Mouse (Mus musculus) neural tube, embryonic 13.5 days (tissue): ENCODE results near the gene Pax4. TPM values are rescaled to one million over a fixed set of nuclear protein-coding genes. Genes with fewer than 3 reads are reported as not detected.

Experiments
- ATAC-seq: fragments of 200-750 bp; cut with Nextera tagmentation; 2 replicates; pipeline ENCODE4 v1.8.0; 2017; ENCODE audit warnings: low read depth, mild to moderate bottlenecking, moderate TSS enrichment, moderate library complexity
- H3K27ac ChIP-seq: fragments of 300-500 bp; sonication (generic); replicated peaks from 2 replicates; pipeline ENCODE4 v1.5.1; 2015; ENCODE audit warnings: moderate library complexity, mild to moderate bottlenecking, inconsistent platforms
- H3K27me3 ChIP-seq: fragments of 300-500 bp; sonication (generic); 2 replicates; pipeline ENCODE4 v1.6.1; 2015; ENCODE audit warnings: mild to moderate bottlenecking, inconsistent platforms
- H3K36me3 ChIP-seq: fragments of 300-500 bp; sonication (generic); 2 replicates; pipeline ENCODE4 v1.6.1; 2015; ENCODE audit warnings: mild to moderate bottlenecking, inconsistent platforms
- H3K4me1 ChIP-seq: fragments of 300-500 bp; sonication (generic); replicated peaks from 2 replicates; pipeline ENCODE4 v1.6.1; 2015; ENCODE audit warnings: inconsistent platforms
- H3K4me2 ChIP-seq: fragments of 300-500 bp; sonication (generic); 2 replicates; pipeline ENCODE4 v1.6.1; 2015; ENCODE audit warnings: inconsistent platforms, mild to moderate bottlenecking, moderate library complexity
- H3K4me3 ChIP-seq: fragments of 300-500 bp; sonication (generic); 2 replicates; pipeline ENCODE4 v1.5.1; 2015; ENCODE audit warnings: mild to moderate bottlenecking, inconsistent platforms
- H3K9ac ChIP-seq: fragments of 300-500 bp; sonication (generic); 2 replicates; pipeline ENCODE4 v1.6.1; 2015; ENCODE audit warnings: moderate library complexity, mild to moderate bottlenecking, inconsistent platforms
- H3K9me3 ChIP-seq: fragments of 300-500 bp; sonication (generic); 2 replicates; pipeline ENCODE4 v1.6.1; 2016; ENCODE audit warnings: inconsistent platforms
- WGBS: fragments of 180-500 bp; shearing (Covaris S2); methylation state at CpG from one replicate; pipeline ENCODE4 v1.1.7; 2015; 5-methylcytosine and 5-hydroxymethylcytosine counted together
- polyA plus RNA-seq: library from polyadenylated mRNA; unstranded; fragments of >200 nt; fragmentation: Nextera tagmentation; extraction: Ambion mirVana; gene quantifications from 2 replicates; pipeline ENCODE4 v1.2.1, GENCODE M21; 2015

Pax4 gene
- polyA plus RNA-seq, 1 experiment from 2014 or later: not detected

GRCm38 (mm10) chr6:28430795-28431537 lies 18.2 kb downstream of the Pax4 start:
- H3K9me3 ChIP-seq: no peaks in the 10 kb centered on the region
- H3K27me3 ChIP-seq: no peaks in the 10 kb centered on the region
- no peak overlapping the region for H3K27ac ChIP-seq
- 0 out of 2 replicates have a peak, but pooled peaks cover 3% of the 10 kb centered on the region for H3K4me1 ChIP-seq
- peaks cover 23% of the 10 kb centered on the region for H3K36me3 ChIP-seq
- H3K4me3 ChIP-seq: no peak overlapping the region
- 84% methylated on average over 10 of the region's 10 CpGs for WGBS
- no peak overlapping the region for H3K4me2 ChIP-seq
- H3K9ac ChIP-seq: no peak overlapping the region
- no peak for ATAC-seq

- Histone ChIP-seq H3K27ac (no peak overlapping the region), H3K4me2 (no peak overlapping the region), H3K27me3 (no peaks in the 10 kb centered on the region), H3K9me3 (no peaks in the 10 kb centered on the region), H3K4me1 (peaks cover 14% of the 10 kb centered on the region), H3K36me3 (peaks cover 30% of the 10 kb centered on the region), H3K4me3 (no peak overlapping the region), H3K9ac (no peak overlapping the region)
- no peak for ATAC-seq
- 88% methylated on average over 11 of the region's 11 CpGs for WGBS
Observed at GRCm38 (mm10) chr6:28429870-28430269, 19.3 kb downstream of the Pax4 start.

- H3K27ac ChIP-seq: no peak within 1 kb of the TSS
- no peak within 1 kb of the TSS for H3K9ac ChIP-seq
- no peaks in the 10 kb centered on the region for H3K9me3 ChIP-seq
- H3K36me3 ChIP-seq: peaks cover 30% of the 10 kb centered on the region
- peaks cover 22% of the 10 kb centered on the region for H3K4me1 ChIP-seq
- 86% methylated on average over 3 of the region's 3 CpGs for WGBS
- no peak within 1 kb of the TSS for H3K4me3 ChIP-seq
- H3K27me3 ChIP-seq: no peaks in the 10 kb centered on the region
- no peak within 1 kb of the TSS for H3K4me2 ChIP-seq
- ATAC-seq: no peak
Observed at GRCm38 (mm10) chr6:28428290-28428689, 20.9 kb downstream of the Pax4 start, which contains the start of gene Gcc1. Gcc1 (minus strand) TSS chr6:28428390.

- no peak within 1 kb of the TSS for H3K9ac ChIP-seq
- WGBS: 75% methylated on average over 3 of the region's 3 CpGs
- H3K4me2 ChIP-seq: no peak within 1 kb of the TSS
- H3K4me3 ChIP-seq: no peak within 1 kb of the TSS
- H3K36me3 ChIP-seq: peaks cover 30% of the 10 kb centered on the region
- ATAC-seq: no peak
- H3K27me3 ChIP-seq: no peaks in the 10 kb centered on the region
- H3K9me3 ChIP-seq: no peaks in the 10 kb centered on the region
- H3K27ac ChIP-seq: no peak within 1 kb of the TSS
- H3K4me1 ChIP-seq: peaks cover 24% of the 10 kb centered on the region
Observed at GRCm38 (mm10) chr6:28427096-28427839, 21.9 kb downstream of the Pax4 start, which contains the start of gene Fscn3. Fscn3 (plus strand) TSS chr6:28427789.

- peaks cover 42% of the 10 kb centered on the region for H3K4me1 ChIP-seq
- 93% methylated on average over 6 of the region's 6 CpGs for WGBS
- H3K9me3 ChIP-seq: no peaks in the 10 kb centered on the region
- no peak for ATAC-seq
- 0 out of 2 replicates have a peak overlapping the region, but pooled peaks have one; percentile 90 for H3K9ac ChIP-seq
- H3K27ac ChIP-seq: no peak overlapping the region
- peaks cover 30% of the 10 kb centered on the region for H3K36me3 ChIP-seq
- no peaks in the 10 kb centered on the region for H3K27me3 ChIP-seq
- H3K4me3 ChIP-seq: peak overlapping the region; percentile 82
- peak overlapping the region; percentile 63; the same call in 1 of the 2 replicates for H3K4me2 ChIP-seq
Observed at GRCm38 (mm10) chr6:28425019-28425418, 24.1 kb downstream of the Pax4 start.

GRCm38 (mm10) chr6:28423767-28424695 lies 25.1 kb downstream of the Pax4 start:
- H3K27ac ChIP-seq: peak overlapping the region; percentile 83
- H3K4me3 ChIP-seq: peak overlapping the region; percentile 82
- H3K27me3 ChIP-seq: no peaks in the 10 kb centered on the region
- H3K9me3 ChIP-seq: no peaks in the 10 kb centered on the region
- H3K4me1 ChIP-seq: peaks cover 51% of the 10 kb centered on the region
- H3K4me2 ChIP-seq: peak overlapping the region; percentile 63
- peak overlapping the region; percentile 90 for H3K9ac ChIP-seq
- peak; percentile 55 for ATAC-seq
- WGBS: 11% methylated on average over 43 of the region's 46 CpGs
- peaks cover 33% of the 10 kb centered on the region for H3K36me3 ChIP-seq

GRCm38 (mm10) chr6:28423313-28423712 lies 25.8 kb downstream of the Pax4 start, which contains the start of gene Arf5:
Arf5 (plus strand) TSS chr6:28423560.
- ATAC-seq: peak; percentile 84
- under 1% methylated on average over 33 of the region's 42 CpGs for WGBS
- peaks cover 55% of the 10 kb centered on the region for H3K4me1 ChIP-seq

GRCm38 (mm10) chr6:28422651-28423290 lies 26.4 kb downstream of the Pax4 start:
- peak; percentile 2 for ATAC-seq
- Histone ChIP-seq H3K27me3 (no peaks in the 10 kb centered on the region), H3K36me3 (peaks cover 40% of the 10 kb centered on the region), H3K4me3 (peak overlapping the region; percentile 82), H3K4me2 (peak overlapping the region; percentile 63), H3K9ac (no peak overlapping the region), H3K9me3 (no peaks in the 10 kb centered on the region), H3K27ac (peak overlapping the region; percentile 35; the same call in 1 of the 2 replicates), H3K4me1 (peaks cover 55% of the 10 kb centered on the region)
- 71% methylated on average over 15 of the region's 15 CpGs for WGBS

More at GRCm38 (mm10) chr6:28423313-28423712, 25.8 kb downstream of the Pax4 start, which contains the start of gene Arf5:
- H3K4me2 ChIP-seq: peak within 1 kb of the TSS; percentile 63
- H3K9me3 ChIP-seq: no peaks in the 10 kb centered on the region
- peak within 1 kb of the TSS; percentile 82 for H3K4me3 ChIP-seq
- peak within 1 kb of the TSS; percentile 90 for H3K9ac ChIP-seq
- no peaks in the 10 kb centered on the region for H3K27me3 ChIP-seq
- peak within 1 kb of the TSS; percentile 83 for H3K27ac ChIP-seq
- peaks cover 40% of the 10 kb centered on the region for H3K36me3 ChIP-seq

GRCm38 (mm10) chr6:28421469-28422000 lies 27.6 kb downstream of the Pax4 start:
- WGBS: 0% methylated on average over 27 of the region's 27 CpGs
- Histone ChIP-seq H3K27me3 (no peaks in the 10 kb centered on the region), H3K36me3 (peaks cover 41% of the 10 kb centered on the region), H3K4me2 (peak overlapping the region; percentile 99), H3K9ac (peak overlapping the region; percentile 88), H3K27ac (peak overlapping the region; percentile 57), H3K4me1 (peaks cover 64% of the 10 kb centered on the region), H3K4me3 (peak overlapping the region; percentile 95), H3K9me3 (no peaks in the 10 kb centered on the region)
- ATAC-seq: peak; percentile 85

- Histone ChIP-seq H3K9me3 (no peaks in the 10 kb centered on the region), H3K36me3 (peaks cover 41% of the 10 kb centered on the region), H3K4me2 (peak overlapping the region; percentile 99), H3K27ac (no peak overlapping the region), H3K4me3 (peak overlapping the region; percentile 95), H3K9ac (peak overlapping the region; percentile 88), H3K27me3 (no peaks in the 10 kb centered on the region), H3K4me1 (peaks cover 60% of the 10 kb centered on the region)
- 28% methylated on average over 13 of the region's 13 CpGs for WGBS
- no peak for ATAC-seq
Observed at GRCm38 (mm10) chr6:28420865-28421264, 28.3 kb downstream of the Pax4 start.

- Histone ChIP-seq H3K4me1 (peaks cover 55% of the 10 kb centered on the region), H3K9me3 (no peaks in the 10 kb centered on the region), H3K27ac (no peak overlapping the region), H3K36me3 (peaks cover 41% of the 10 kb centered on the region), H3K4me2 (peak overlapping the region; percentile 99), H3K4me3 (peak overlapping the region; percentile 95), H3K27me3 (no peaks in the 10 kb centered on the region), H3K9ac (peak overlapping the region; percentile 88)
- ATAC-seq: no peak
- WGBS: 84% methylated on average over 17 of the region's 17 CpGs
Observed at GRCm38 (mm10) chr6:28420361-28420760, 28.8 kb downstream of the Pax4 start.
